Mouse (Mus musculus): ENCODE data around the gene Mdk. TPM values are rescaled to one million over a fixed set of nuclear protein-coding genes. Genes with fewer than 3 reads are reported as not detected.

Mdk gene
- polyA plus RNA-seq, 1 experiment from 2014 or later = 160 TPM

DNA sequence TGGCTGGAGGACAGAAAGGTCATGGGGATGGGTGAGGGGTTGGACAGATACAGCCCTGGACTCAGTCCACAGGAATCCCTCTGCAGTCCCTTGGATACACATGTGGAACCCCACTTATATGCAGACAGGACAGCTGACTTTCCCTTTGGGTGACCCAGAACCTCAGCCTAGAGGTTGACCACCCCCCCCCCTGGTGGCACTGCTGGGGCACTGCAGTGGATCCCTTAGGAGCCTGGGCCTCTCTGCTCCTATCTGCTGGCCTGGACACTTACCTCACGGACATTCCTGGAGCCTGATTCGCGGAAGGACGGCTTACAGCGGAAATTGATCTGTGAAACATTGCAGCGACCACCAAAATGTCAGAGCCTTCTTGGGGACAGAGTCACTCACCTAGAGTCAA lies 10.3 kb upstream of the Mdk start:
- peaks cover 10% of the 10 kb centered on the region; the same call in 1 of the 2 replicates for H3K4me1 ChIP-seq (ENCODE audit: control insufficient read depth, insufficient read depth, low read depth, low read length)
- H3K4me3 ChIP-seq (ENCODE audit: low read length) = no peak overlapping the region
- no peak for ATAC-seq
- no peaks in the 10 kb centered on the region for H3K27me3 ChIP-seq (replicated peaks; ENCODE audit: control insufficient read depth, insufficient read depth, low read length)
- no peak overlapping the region for H3K27ac ChIP-seq (ENCODE audit: low read depth, low read length)
- 71% methylated on average over 6 of the region's 6 CpGs for WGBS
- no peak overlapping the region for H3K9ac ChIP-seq (ENCODE audit: low read depth, low read length)
- no peaks in the 10 kb centered on the region for H3K9me3 ChIP-seq (ENCODE audit: control insufficient read depth, low read length)
- peaks cover 14% of the 10 kb centered on the region for H3K36me3 ChIP-seq (ENCODE audit: control insufficient read depth, insufficient read depth, low read length)
- no peak overlapping the region for H3K4me2 ChIP-seq (ENCODE audit: low read length)

GRCm38 (mm10) chr2:91939303-91939935 lies 7.3 kb upstream of the Mdk start:
- H3K4me3 ChIP-seq (ENCODE audit: low read length) = no peak overlapping the region
- no peaks in the 10 kb centered on the region for H3K27me3 ChIP-seq (replicated peaks; ENCODE audit: control insufficient read depth, insufficient read depth, low read length)
- ATAC-seq = no peak
- no peak overlapping the region for H3K9ac ChIP-seq (ENCODE audit: low read depth, low read length)
- H3K4me2 ChIP-seq (ENCODE audit: low read length) = no peak overlapping the region
- no peaks in the 10 kb centered on the region for H3K9me3 ChIP-seq (ENCODE audit: control insufficient read depth, low read length)
- H3K4me1 ChIP-seq (ENCODE audit: control insufficient read depth, insufficient read depth, low read depth, low read length) = peaks cover 2% of the 10 kb centered on the region; the same call in 1 of the 2 replicates
- no peak overlapping the region for H3K27ac ChIP-seq (ENCODE audit: low read depth, low read length)
- peaks cover 19% of the 10 kb centered on the region for H3K36me3 ChIP-seq (ENCODE audit: control insufficient read depth, insufficient read depth, low read length)
- WGBS = 88% methylated on average over 15 of the region's 15 CpGs

- Histone ChIP-seq H3K4me3 (ENCODE audit: low read length) (no peak overlapping the region), H3K9me3 (ENCODE audit: control insufficient read depth, low read length) (no peaks in the 10 kb centered on the region), H3K36me3 (ENCODE audit: control insufficient read depth, insufficient read depth, low read length) (peaks cover 19% of the 10 kb centered on the region), H3K27ac (ENCODE audit: low read depth, low read length) (no peak overlapping the region), H3K4me1 (ENCODE audit: control insufficient read depth, insufficient read depth, low read depth, low read length) (peaks cover 8% of the 10 kb centered on the region; the same call in 1 of the 2 replicates), H3K27me3 (replicated peaks; ENCODE audit: control insufficient read depth, insufficient read depth, low read length) (no peaks in the 10 kb centered on the region), H3K9ac (ENCODE audit: low read depth, low read length) (no peak overlapping the region), H3K4me2 (ENCODE audit: low read length) (no peak overlapping the region)
- 88% methylated on average over 7 of the region's 7 CpGs for WGBS
- no peak for ATAC-seq
Observed at GRCm38 (mm10) chr2:91936154-91936553, 4.1 kb upstream of the Mdk start.

DNA sequence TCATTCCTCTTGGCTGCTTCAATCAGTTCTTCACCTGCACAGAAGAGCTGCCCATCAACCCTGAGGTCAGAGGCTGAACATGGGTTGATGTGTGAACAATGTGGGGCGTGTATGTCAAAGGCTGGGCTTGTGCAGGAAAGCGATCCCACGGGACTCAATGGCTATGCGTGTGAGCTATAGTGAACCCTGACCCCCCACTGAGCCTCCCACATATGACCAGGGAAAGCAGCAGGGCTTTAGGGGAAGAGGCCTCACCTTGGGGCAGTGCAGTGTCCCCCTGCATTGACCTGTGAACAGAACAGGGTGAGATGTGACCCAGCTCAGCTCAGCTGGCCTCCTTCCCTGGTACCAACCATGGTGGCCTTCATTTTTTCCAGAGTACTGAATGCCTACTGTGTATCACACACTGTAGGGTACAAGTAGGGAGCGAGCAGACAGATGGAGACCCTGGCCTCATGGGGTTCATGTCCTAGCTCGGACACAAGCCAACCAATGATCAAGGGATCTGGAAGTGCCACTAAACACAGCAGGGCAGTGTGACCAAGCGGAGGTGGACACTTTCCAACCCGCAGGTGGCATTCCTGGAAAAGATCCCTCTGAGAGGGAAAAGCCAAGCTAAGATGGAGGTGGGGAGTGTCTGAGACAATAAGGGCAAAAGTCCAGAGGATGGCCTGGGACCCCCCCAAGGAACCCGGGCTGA lies 2.9 kb upstream of the Mdk start:
- Histone ChIP-seq H3K4me1 (ENCODE audit: control insufficient read depth, insufficient read depth, low read depth, low read length) (peaks cover 15% of the 10 kb centered on the region), H3K27me3 (replicated peaks; ENCODE audit: control insufficient read depth, insufficient read depth, low read length) (no peaks in the 10 kb centered on the region), H3K4me3 (ENCODE audit: low read length) (no peak overlapping the region), H3K9me3 (ENCODE audit: control insufficient read depth, low read length) (no peaks in the 10 kb centered on the region), H3K36me3 (ENCODE audit: control insufficient read depth, insufficient read depth, low read length) (peaks cover 19% of the 10 kb centered on the region), H3K27ac (ENCODE audit: low read depth, low read length) (no peak overlapping the region), H3K4me2 (ENCODE audit: low read length) (no peak overlapping the region), H3K9ac (ENCODE audit: low read depth, low read length) (no peak overlapping the region)
- WGBS = 82% methylated on average over 9 of the region's 9 CpGs
- ATAC-seq = no peak

GRCm38 (mm10) chr2:91934016-91934415 lies 1.9 kb upstream of the Mdk start:
- WGBS = 51% methylated on average over 8 of the region's 8 CpGs
- H3K4me2 ChIP-seq (ENCODE audit: low read length) = no peak overlapping the region
- H3K36me3 ChIP-seq (ENCODE audit: control insufficient read depth, insufficient read depth, low read length) = peaks cover 17% of the 10 kb centered on the region
- ATAC-seq = no peak
- H3K27ac ChIP-seq (ENCODE audit: low read depth, low read length) = no peak overlapping the region
- H3K4me1 ChIP-seq (ENCODE audit: control insufficient read depth, insufficient read depth, low read depth, low read length) = peaks cover 18% of the 10 kb centered on the region
- no peak overlapping the region for H3K4me3 ChIP-seq (ENCODE audit: low read length)
- no peaks in the 10 kb centered on the region for H3K27me3 ChIP-seq (replicated peaks; ENCODE audit: control insufficient read depth, insufficient read depth, low read length)
- no peak overlapping the region for H3K9ac ChIP-seq (ENCODE audit: low read depth, low read length)
- no peaks in the 10 kb centered on the region for H3K9me3 ChIP-seq (ENCODE audit: control insufficient read depth, low read length)

DNA sequence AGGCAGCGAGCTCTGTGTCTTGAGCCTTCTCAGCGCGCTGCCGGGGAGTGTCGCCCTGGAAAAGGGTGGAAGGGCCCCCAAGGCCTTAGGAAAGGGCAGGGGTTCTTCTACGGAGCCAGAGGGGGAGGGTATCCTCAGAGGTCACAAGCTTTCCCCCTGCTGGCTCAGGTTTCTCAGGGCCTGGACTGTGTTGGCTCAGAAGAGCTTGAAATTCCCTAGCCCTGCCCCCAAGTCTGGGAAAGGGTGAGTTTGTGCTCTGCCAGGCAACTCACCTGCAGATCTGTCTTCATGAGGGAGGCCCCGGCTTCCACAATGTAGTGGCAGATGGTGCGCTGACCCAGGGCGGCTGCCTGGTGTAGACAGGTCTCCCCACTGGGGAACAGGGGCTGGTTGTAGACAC lies 1.4 kb upstream of the Mdk start:
- no peak overlapping the region for H3K4me2 ChIP-seq (ENCODE audit: low read length)
- no peak overlapping the region for H3K4me3 ChIP-seq (ENCODE audit: low read length)
- 44% methylated on average over 9 of the region's 9 CpGs for WGBS
- ATAC-seq = no peak
- no peaks in the 10 kb centered on the region for H3K9me3 ChIP-seq (ENCODE audit: control insufficient read depth, low read length)
- 0 out of 2 replicates have a peak, but pooled peaks cover 3% of the 10 kb centered on the region for H3K27me3 ChIP-seq (replicated peaks; ENCODE audit: control insufficient read depth, insufficient read depth, low read length)
- peaks cover 13% of the 10 kb centered on the region for H3K36me3 ChIP-seq (ENCODE audit: control insufficient read depth, insufficient read depth, low read length)
- no peak overlapping the region for H3K9ac ChIP-seq (ENCODE audit: low read depth, low read length)
- H3K4me1 ChIP-seq (ENCODE audit: control insufficient read depth, insufficient read depth, low read depth, low read length) = peaks cover 18% of the 10 kb centered on the region
- H3K27ac ChIP-seq (ENCODE audit: low read depth, low read length) = peak overlapping the region; percentile 2; the same call in 1 of the 2 replicates

GRCm38 (mm10) chr2:91932737-91933350 lies 747 bp upstream of the Mdk start:
- no peaks in the 10 kb centered on the region for H3K9me3 ChIP-seq (ENCODE audit: control insufficient read depth, low read length)
- H3K4me2 ChIP-seq (ENCODE audit: low read length) = no peak overlapping the region
- peaks cover 18% of the 10 kb centered on the region for H3K4me1 ChIP-seq (ENCODE audit: control insufficient read depth, insufficient read depth, low read depth, low read length)
- 20% methylated on average over 6 of the region's 6 CpGs for WGBS
- peaks cover 7% of the 10 kb centered on the region for H3K36me3 ChIP-seq (ENCODE audit: control insufficient read depth, insufficient read depth, low read length)
- peak overlapping the region; percentile 2; the same call in 1 of the 2 replicates for H3K27ac ChIP-seq (ENCODE audit: low read depth, low read length)
- no peak overlapping the region for H3K4me3 ChIP-seq (ENCODE audit: low read length)
- no peak for ATAC-seq
- H3K27me3 ChIP-seq (replicated peaks; ENCODE audit: control insufficient read depth, insufficient read depth, low read length) = 0 out of 2 replicates have a peak, but pooled peaks cover 5% of the 10 kb centered on the region
- H3K9ac ChIP-seq (ENCODE audit: low read depth, low read length) = no peak overlapping the region

DNA sequence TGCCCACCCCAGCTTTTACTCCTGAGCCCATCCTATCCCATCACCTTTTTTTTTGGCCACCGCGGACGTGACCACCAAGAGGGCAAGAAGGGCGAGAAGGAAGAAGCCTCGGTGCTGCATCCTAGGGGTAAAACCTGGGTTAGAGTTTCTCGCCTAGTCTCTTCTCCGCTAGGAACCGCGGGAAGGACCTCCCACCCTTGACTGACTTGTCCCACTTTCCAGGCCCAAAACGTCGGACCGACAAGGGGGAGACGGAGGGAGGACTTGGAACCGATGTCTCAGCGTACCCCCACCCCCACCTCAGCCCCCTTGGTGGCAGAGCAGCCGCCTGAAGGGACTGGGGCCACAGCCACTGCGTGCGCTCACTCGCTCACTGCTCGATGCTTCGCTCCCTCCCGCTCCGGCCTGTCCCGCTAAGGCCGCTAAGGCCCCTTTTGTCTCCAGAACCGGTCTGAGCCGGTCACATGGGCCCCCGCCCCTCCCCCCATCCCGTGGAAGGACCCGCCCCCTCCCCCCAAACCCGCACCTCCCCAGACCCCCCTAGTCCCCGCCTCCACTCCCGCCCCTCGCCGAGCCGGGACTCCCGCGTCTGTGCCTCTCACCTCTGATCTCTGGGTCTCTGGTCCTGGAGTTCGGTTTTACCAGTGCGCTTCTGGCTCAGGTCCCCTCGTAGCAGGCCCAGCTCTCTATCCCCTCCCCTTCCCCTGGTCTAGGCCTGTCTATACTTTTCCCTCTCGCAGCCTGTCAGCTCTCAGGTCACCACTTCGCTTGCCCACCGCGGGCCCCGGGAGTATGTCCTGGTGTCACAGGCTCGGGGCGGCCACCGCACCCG lies 553 bp downstream of the Mdk start:
- ATAC-seq = peak; percentile 73
- Histone ChIP-seq H3K36me3 (ENCODE audit: control insufficient read depth, insufficient read depth, low read length) (peaks cover 4% of the 10 kb centered on the region), H3K27me3 (replicated peaks; ENCODE audit: control insufficient read depth, insufficient read depth, low read length) (0 out of 2 replicates have a peak, but pooled peaks cover 5% of the 10 kb centered on the region), H3K4me2 (ENCODE audit: low read length) (peak overlapping the region; percentile 58), H3K9ac (ENCODE audit: low read depth, low read length) (peak overlapping the region; percentile 73), H3K4me3 (ENCODE audit: low read length) (peak overlapping the region; percentile 52), H3K9me3 (ENCODE audit: control insufficient read depth, low read length) (no peaks in the 10 kb centered on the region), H3K4me1 (ENCODE audit: control insufficient read depth, insufficient read depth, low read depth, low read length) (peaks cover 18% of the 10 kb centered on the region), H3K27ac (ENCODE audit: low read depth, low read length) (peak overlapping the region; percentile 71)
- WGBS = 1% methylated on average over 41 of the region's 50 CpGs

All from hindbrain, embryonic 16.5 days (tissue).